Mouse (Mus musculus) liver, embryonic 14.5 days (tissue): ENCODE measurements around the gene Rnf220.

Source experiments
- CTCF ChIP-seq: IDR thresholded peaks from 2 replicates; pipeline ENCODE4 v1.5.1; 2016; ENCODE audit warnings: antibody characterized with exemption, low read depth, control low read depth
- EP300 ChIP-seq: IDR thresholded peaks from 2 replicates; pipeline ENCODE4 v1.6.1; 2016; ENCODE audit warnings: antibody characterized with exemption, low read depth

GRCm38 (mm10) chr4:117476355-117476754 is 20.5 kb downstream of the Rnf220 start:
- TF ChIP-seq CTCF (no peak), EP300 (peak; percentile 77)
